Mouse (Mus musculus) brown adipose tissue, adult 24 weeks (tissue): ENCODE results near the gene Tssk6. TPM values are rescaled to one million over a fixed set of nuclear protein-coding genes. Genes with fewer than 3 reads are reported as not detected.

Experiments
- polyA plus RNA-seq: library from polyadenylated mRNA; stranded (reverse); fragments of >200 nt; gene quantifications from 2 replicates; pipeline ENCODE4 v1.2.4, GENCODE M21; 2012; ENCODE audit not compliant: missing spikeins, insufficient read depth, insufficient read length

Gene Tssk6
- polyA plus RNA-seq, 1 experiment: not detected

Other genes starting within 250 kb of the Tssk6 start
- gene Zfp964, start 247.7 kb upstream of the Tssk6 start, polyA plus RNA-seq: 1.8 and 2.6 TPM in 2 replicates
- 10.6 and 13.3 TPM in 2 replicates for gene Zfp869, start 191.5 kb upstream of the Tssk6 start, polyA plus RNA-seq
- 1.6 and 2.2 TPM in 2 replicates for gene Zfp963, start 152.2 kb upstream of the Tssk6 start, polyA plus RNA-seq
- not detected in 2 replicates for gene Gm20422, start 127.3 kb upstream of the Tssk6 start, polyA plus RNA-seq
- 7.5 and 9.3 TPM in 2 replicates for gene Atp13a1, start 111.0 kb upstream of the Tssk6 start, polyA plus RNA-seq
- gene Zfp866, start 111.0 kb upstream of the Tssk6 start, polyA plus RNA-seq: 5.3 and 8.6 TPM in 2 replicates
- 3.8 and 4.7 TPM in 2 replicates for gene Gmip, start 93.5 kb upstream of the Tssk6 start, polyA plus RNA-seq
- not detected in 2 replicates for gene Lpar2, start 79.8 kb upstream of the Tssk6 start, polyA plus RNA-seq
- gene Pbx4, start 69.7 kb upstream of the Tssk6 start, polyA plus RNA-seq: not detected in 2 replicates
- gene Cilp2, start 14.5 kb upstream of the Tssk6 start, polyA plus RNA-seq: not detected in 2 replicates
- 437 and 615 TPM in 2 replicates for gene Ndufa13, start 374 bp downstream of the Tssk6 start, polyA plus RNA-seq
- gene Yjefn3, start 528 bp downstream of the Tssk6 start, polyA plus RNA-seq: 8.4 and 10.4 TPM in 2 replicates
- 33.7 and 35.6 TPM in 2 replicates for gene Gatad2a, start 94.2 kb downstream of the Tssk6 start, polyA plus RNA-seq
- 12.3 and 16.4 TPM in 2 replicates for gene Mau2, start 140.6 kb downstream of the Tssk6 start, polyA plus RNA-seq
- gene Sugp1, start 140.6 kb downstream of the Tssk6 start, polyA plus RNA-seq: 7.6 and 9.0 TPM in 2 replicates
- not detected in 2 replicates for gene Tm6sf2, start 170.7 kb downstream of the Tssk6 start, polyA plus RNA-seq
- 0.63 and 4.7 TPM in 2 replicates for gene Hapln4, start 181.3 kb downstream of the Tssk6 start, polyA plus RNA-seq
- gene Ncan, start 218.7 kb downstream of the Tssk6 start, polyA plus RNA-seq: 1.9 and 3.2 TPM in 2 replicates
- 8.6 and 12.9 TPM in 2 replicates for gene Nr2c2ap, start 229.1 kb downstream of the Tssk6 start, polyA plus RNA-seq
- 18.6 and 21.4 TPM in 2 replicates for gene Rfxank, start 237.0 kb downstream of the Tssk6 start, polyA plus RNA-seq
- gene Borcs8, start 237.3 kb downstream of the Tssk6 start, polyA plus RNA-seq: 63.7 and 77.1 TPM in 2 replicates
- not detected in 2 replicates for gene Mef2b, start 237.5 kb downstream of the Tssk6 start, polyA plus RNA-seq